In genomic region chr7:112123612-112124011, GRCm38 (mm10) we compare ENCODE assay signal across 17 mouse cellular contexts. TPM values are rescaled to one million over a fixed set of nuclear protein-coding genes. Genes with fewer than 3 reads are reported as not detected.
DNase-seq lines count a peak whose midpoint lies in the region; ATAC-seq lines count a peak whose summit lies in the region.
"Had no signal": no experiment of that assay in that cellular context is flagged by ENCODE, and none has a peak within 500 bp of the region (broad histone marks: within the 10 kb centered on the region; RNA-seq: fewer than 3 reads in every experiment).

No protein-coding gene starts in this region.

- ATAC-seq in frontal cortex, adult (ENCODE audit: low TSS enrichment), result peak; percentile 74
- ATAC-seq: forebrain, embryonic 14.5 days; liver, postnatal 0 days; lung, postnatal 0 days had no signal

- intact Hi-C loops in left cerebral cortex, postnatal 4 days (cut with DNase I), result no loop called here

- no peak for DNase-seq in frontal cortex, postnatal 10 days (ENCODE audit: low spot score in 2 of 2)
- peak; percentile 61 to 70 for DNase-seq in left cerebral cortex, adult 18-20 months (ENCODE audit: low spot score in 2 of 2)
- no peak for DNase-seq in left cerebral cortex, postnatal 4 days
- DNase-seq in left cerebral cortex, adult 8-10 months (ENCODE audit: low spot score in 2 of 2), result peak; percentile 49 to 84
- peak; percentile 62 to 73 for DNase-seq in right cerebral cortex, postnatal 36 days (ENCODE audit: low spot score in 2 of 2)
- DNase-seq in adrenal gland, adult (ENCODE audit: inconsistent age in 2 of 2, low spot score in 1 of 2), result no peak
- DNase-seq in lung, postnatal 25 days (ENCODE audit: low spot score), result no peak
- DNase-seq: adrenal gland, postnatal 25 days; cerebellum, adult 11 months; gastrocnemius, postnatal 36 days; kidney, adult 18-20 months; kidney, postnatal 4 days; liver, postnatal 0 days; thymus, adult 18-20 months had no signal

RNA-seq across cellular contexts. Expression of gene Dkk3, which starts 35.2 kb away (rescaled TPM):
- 100 to 1,000 TPM; 209 to 215 TPM for total RNA-seq in left cerebral cortex, adult 18-20 months (2021)
- total RNA-seq in left cerebral cortex, postnatal 4 days (2021), result 10 to 100 TPM; 58.4 to 59.0 TPM
- total RNA-seq in left cerebral cortex, adult 8-10 months (2022), result 100 to 1,000 TPM; 210 to 234 (median 215) TPM

Comparison
In these comparisons a context has a peak if more than half of its experiments do, and no peak if none do; other contexts are left out.
1. DNase-seq: peak in left cerebral cortex, adult 18-20 months (2 of 2), left cerebral cortex, adult 8-10 months (2 of 2) and right cerebral cortex, postnatal 36 days (2 of 2); none in frontal cortex, postnatal 10 days (0 of 2), left cerebral cortex, postnatal 4 days (single experiment), adrenal gland, adult (0 of 2) and lung, postnatal 25 days (single experiment).